Mouse (Mus musculus) gastrocnemius, postnatal 14 days (tissue): ENCODE results near the gene Wdr35. TPM values are rescaled to one million over a fixed set of nuclear protein-coding genes. Genes with fewer than 3 reads are reported as not detected.
"Not testable (repeated sequence)": the region's sequence is repeated elsewhere in the genome, so short reads cannot be mapped to it uniquely, and the experiment has no call there.

Experiments used
- DNase-seq: peaks from one replicate; pipeline ENCODE4 v3.0.0; 2021; ENCODE audit warnings: mixed read lengths
- intact Hi-C: fragments of 180-260 bp; cut with DNase I; formaldehyde crosslinking; loops from one replicate; pipeline ENCODE4 v1.15.1; 2025; ENCODE audit warnings: low total_unique reads
- long read RNA-seq, 2 experiments: library from polyadenylated mRNA; stranded (forward); transcript quantifications; one replicate each; pipeline ENCODE4 v2.0.0; 2021
- total RNA-seq, 2 experiments: library from RNA; stranded (reverse); gene quantifications; 2 replicates each; pipeline ENCODE4 v1.2.3; 2021

The Wdr35 gene
- 10 to 100 TPM; 11.4 to 14.4 TPM for total RNA-seq
- long read RNA-seq, experiment 1, full-length matches to known transcripts = 4 of 8 reads
- long read RNA-seq, experiment 1, partial matches to known transcripts = 1 of 8 reads
- long read RNA-seq, experiment 1, other reads (novel, unspliced or antisense) = 3 of 8 reads
- long read RNA-seq, experiment 2, full-length matches to known transcripts = 8 of 10 reads
- long read RNA-seq, experiment 2, partial matches to known transcripts = 1 of 10 reads
- long read RNA-seq, experiment 2, other reads (novel, unspliced or antisense) = 1 of 10 reads

GRCm38 (mm10) chr12:8973820-8974465, at the start of gene Wdr35:
Wdr35 (plus strand) TSS chr12:8973892.
- DNase-seq = peak; percentile 94
- intact Hi-C loops = no loop called here

- intact Hi-C loops = no loop called here
- no peak for DNase-seq
These were observed 46.0 kb upstream of the Wdr35 start for GRCm38 (mm10) chr12:8927652-8928051.

- no peak for DNase-seq
- intact Hi-C loops = no loop called here
These were observed 44.9 kb upstream of the Wdr35 start for GRCm38 (mm10) chr12:8928766-8929165.

GRCm38 (mm10) chr12:8931083-8931482, 42.6 kb upstream of the Wdr35 start:
- no peak for DNase-seq
- intact Hi-C loops = no loop called here

GRCm38 (mm10) chr12:8935349-8935748, 38.3 kb upstream of the Wdr35 start:
- intact Hi-C loops = loop anchor here (5.0 kb wide), 1 partner anchor 43 kb away; no protein-coding TSS in a partner anchor
- DNase-seq = no peak

GRCm38 (mm10) chr12:8936210-8936609, 37.5 kb upstream of the Wdr35 start:
- intact Hi-C loops = loop anchor here (5.0 kb wide), 1 partner anchor 44 kb away; no protein-coding TSS in a partner anchor
- DNase-seq = not testable (repeated sequence)

GRCm38 (mm10) chr12:8939490-8939889, 34.2 kb upstream of the Wdr35 start:
- intact Hi-C loops = loop anchor here (5.0 kb wide), 1 partner anchor 47 kb away; no protein-coding TSS in a partner anchor
- no peak for DNase-seq

- no peak for DNase-seq
These were observed 33.4 kb upstream of the Wdr35 start for GRCm38 (mm10) chr12:8940011-8941005.

GRCm38 (mm10) chr12:8941131-8941615, 32.5 kb upstream of the Wdr35 start:
- no peak for DNase-seq
- intact Hi-C loops = no loop called here

More at GRCm38 (mm10) chr12:8940011-8941005, 33.4 kb upstream of the Wdr35 start:
- intact Hi-C loops = no loop called here

- DNase-seq = no peak
- intact Hi-C loops = no loop called here
These were observed 31.8 kb upstream of the Wdr35 start for GRCm38 (mm10) chr12:8941699-8942392.

- DNase-seq = no peak
- intact Hi-C loops = no loop called here
These were observed 26.5 kb upstream of the Wdr35 start for GRCm38 (mm10) chr12:8947163-8947562.

GRCm38 (mm10) chr12:8947714-8948464, 25.8 kb upstream of the Wdr35 start, which contains the start of gene Matn3:
Matn3 (plus strand) TSS chr12:8947929.
- intact Hi-C loops = no loop called here
- peak; percentile 80 for DNase-seq

- intact Hi-C loops = no loop called here
- DNase-seq = no peak
These were observed 20.6 kb upstream of the Wdr35 start for GRCm38 (mm10) chr12:8953136-8953535.

GRCm38 (mm10) chr12:8954161-8954561, 19.5 kb upstream of the Wdr35 start:
- DNase-seq = no peak
- intact Hi-C loops = no loop called here

- no peak for DNase-seq
- intact Hi-C loops = no loop called here
These were observed 11.9 kb upstream of the Wdr35 start for GRCm38 (mm10) chr12:8961607-8962316.

GRCm38 (mm10) chr12:8969828-8970227, 3.9 kb upstream of the Wdr35 start:
- intact Hi-C loops = no loop called here
- peak; percentile 71 for DNase-seq

GRCm38 (mm10) chr12:8975076-8975475, 1.4 kb downstream of the Wdr35 start:
- DNase-seq = no peak
- intact Hi-C loops = no loop called here

- intact Hi-C loops = no loop called here
- DNase-seq = no peak
These were observed 19.5 kb downstream of the Wdr35 start for GRCm38 (mm10) chr12:8993231-8993630.
